Mouse (Mus musculus) embryonic facial prominence, embryonic 13.5 days (tissue): ENCODE measurements around the gene Irf3. TPM values are rescaled to one million over a fixed set of nuclear protein-coding genes. Genes with fewer than 3 reads are reported as not detected.

Source experiments
- ATAC-seq: fragments of 200-750 bp; cut with Nextera tagmentation; 2 replicates; pipeline ENCODE4 v1.8.0; 2017; ENCODE audit warnings: low read depth; ENCODE audit not compliant: insufficient number of reproducible peaks, insufficient read depth, low FRiP score, low TSS enrichment
- H3K27ac ChIP-seq: fragments of 300-500 bp; sonication (generic); 2 replicates; pipeline ENCODE4 v1.5.1; 2015; ENCODE audit warnings: moderate library complexity, mild to moderate bottlenecking, inconsistent platforms
- H3K27me3 ChIP-seq: fragments of 300-500 bp; sonication (generic); 2 replicates; pipeline ENCODE4 v1.6.1; 2015; ENCODE audit warnings: mild to moderate bottlenecking, inconsistent platforms
- H3K36me3 ChIP-seq: fragments of 300-500 bp; sonication (generic); 2 replicates; pipeline ENCODE4 v1.6.1; 2015; ENCODE audit warnings: mild to moderate bottlenecking, inconsistent platforms
- H3K4me1 ChIP-seq: fragments of 300-500 bp; sonication (generic); 2 replicates; pipeline ENCODE4 v1.6.1; 2015; ENCODE audit warnings: inconsistent platforms
- H3K4me2 ChIP-seq: fragments of 300-500 bp; sonication (generic); 2 replicates; pipeline ENCODE4 v1.6.1; 2015; ENCODE audit warnings: moderate library complexity, mild to moderate bottlenecking, inconsistent platforms
- H3K4me3 ChIP-seq: fragments of 300-500 bp; sonication (generic); 2 replicates; pipeline ENCODE4 v1.5.1; 2015; ENCODE audit warnings: mild to moderate bottlenecking, inconsistent platforms
- H3K9ac ChIP-seq: fragments of 300-500 bp; sonication (generic); 2 replicates; pipeline ENCODE4 v1.6.1; 2015; ENCODE audit warnings: mild to moderate bottlenecking, inconsistent platforms
- H3K9me3 ChIP-seq: fragments of 300-500 bp; sonication (generic); 2 replicates; pipeline ENCODE4 v1.6.1; 2016; ENCODE audit warnings: inconsistent platforms
- WGBS: fragments of 180-500 bp; shearing (Covaris S2); methylation state at CpG from one replicate; pipeline ENCODE4 v1.1.7; 2015; ENCODE audit warnings: mixed read lengths; 5-methylcytosine and 5-hydroxymethylcytosine counted together
- polyA plus RNA-seq: library from polyadenylated mRNA; unstranded; fragments of >200 nt; fragmentation: Nextera tagmentation; extraction: Ambion mirVana; gene quantifications from 2 replicates; pipeline ENCODE4 v1.2.1, GENCODE M21; 2015

Irf3 gene
- polyA plus RNA-seq, 1 experiment from 2014 or later: 99.7 TPM

GRCm38 (mm10) chr7:44975117-44975419, 22.4 kb upstream of the Irf3 start:
- Histone ChIP-seq H3K36me3 (peaks cover 50% of the 10 kb centered on the region), H3K4me3 (peak overlapping the region; percentile 60), H3K9me3 (no peaks in the 10 kb centered on the region), H3K27ac (peak overlapping the region; percentile 69), H3K27me3 (no peaks in the 10 kb centered on the region), H3K4me1 (peaks cover 32% of the 10 kb centered on the region), H3K9ac (peak overlapping the region; percentile 32; the same call in 1 of the 2 replicates), H3K4me2 (peak overlapping the region; percentile 79)
- ATAC-seq: no peak
- 19% methylated on average over 6 of the region's 6 CpGs for WGBS

DNA sequence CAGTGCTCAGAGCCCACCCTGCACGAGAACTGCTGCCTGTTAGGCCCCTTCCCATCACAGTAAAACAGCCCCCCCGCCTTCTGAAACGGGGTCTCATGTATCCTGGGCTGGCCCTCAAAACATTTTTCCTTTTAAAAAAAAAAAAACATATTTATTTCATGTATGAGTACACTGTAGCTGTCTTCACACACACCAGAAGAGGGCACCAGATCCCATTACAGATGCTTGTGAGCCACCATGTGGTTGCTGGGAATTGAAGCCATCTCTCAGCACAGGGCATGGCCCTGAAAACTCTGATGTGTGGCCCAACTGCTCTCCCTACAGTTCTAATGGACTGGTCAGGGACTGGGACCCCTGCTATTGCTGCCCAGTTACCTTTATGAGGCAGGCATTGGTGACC, 19.1 kb upstream of the Irf3 start:
- peaks cover 18% of the 10 kb centered on the region for H3K4me1 ChIP-seq
- H3K9me3 ChIP-seq: no peaks in the 10 kb centered on the region
- ATAC-seq: no peak
- no peak overlapping the region for H3K4me3 ChIP-seq
- H3K27ac ChIP-seq: no peak overlapping the region
- H3K27me3 ChIP-seq: no peaks in the 10 kb centered on the region
- H3K36me3 ChIP-seq: peaks cover 77% of the 10 kb centered on the region
- no peak overlapping the region for H3K4me2 ChIP-seq
- 90% methylated on average over 3 of the region's 3 CpGs for WGBS
- no peak overlapping the region for H3K9ac ChIP-seq

- WGBS: 95% methylated on average over 8 of the region's 8 CpGs
- Histone ChIP-seq H3K9me3 (no peaks in the 10 kb centered on the region), H3K4me1 (peaks cover 22% of the 10 kb centered on the region), H3K4me3 (no peak overlapping the region), H3K36me3 (peaks cover 68% of the 10 kb centered on the region), H3K27me3 (no peaks in the 10 kb centered on the region), H3K4me2 (no peak overlapping the region), H3K9ac (no peak overlapping the region), H3K27ac (no peak overlapping the region)
- ATAC-seq: no peak
These were observed 15.9 kb upstream of the Irf3 start for GRCm38 (mm10) chr7:44981539-44981938.

- no peak for ATAC-seq
- Histone ChIP-seq H3K27me3 (no peaks in the 10 kb centered on the region), H3K4me1 (peaks cover 27% of the 10 kb centered on the region), H3K4me3 (peak overlapping the region; percentile 10; the same call in 1 of the 2 replicates), H3K9me3 (no peaks in the 10 kb centered on the region), H3K4me2 (no peak overlapping the region), H3K9ac (no peak overlapping the region), H3K36me3 (peaks cover 52% of the 10 kb centered on the region), H3K27ac (no peak overlapping the region)
- 34% methylated on average over 6 of the region's 6 CpGs for WGBS
These were observed 14.4 kb upstream of the Irf3 start for GRCm38 (mm10) chr7:44983085-44983484.

DNA sequence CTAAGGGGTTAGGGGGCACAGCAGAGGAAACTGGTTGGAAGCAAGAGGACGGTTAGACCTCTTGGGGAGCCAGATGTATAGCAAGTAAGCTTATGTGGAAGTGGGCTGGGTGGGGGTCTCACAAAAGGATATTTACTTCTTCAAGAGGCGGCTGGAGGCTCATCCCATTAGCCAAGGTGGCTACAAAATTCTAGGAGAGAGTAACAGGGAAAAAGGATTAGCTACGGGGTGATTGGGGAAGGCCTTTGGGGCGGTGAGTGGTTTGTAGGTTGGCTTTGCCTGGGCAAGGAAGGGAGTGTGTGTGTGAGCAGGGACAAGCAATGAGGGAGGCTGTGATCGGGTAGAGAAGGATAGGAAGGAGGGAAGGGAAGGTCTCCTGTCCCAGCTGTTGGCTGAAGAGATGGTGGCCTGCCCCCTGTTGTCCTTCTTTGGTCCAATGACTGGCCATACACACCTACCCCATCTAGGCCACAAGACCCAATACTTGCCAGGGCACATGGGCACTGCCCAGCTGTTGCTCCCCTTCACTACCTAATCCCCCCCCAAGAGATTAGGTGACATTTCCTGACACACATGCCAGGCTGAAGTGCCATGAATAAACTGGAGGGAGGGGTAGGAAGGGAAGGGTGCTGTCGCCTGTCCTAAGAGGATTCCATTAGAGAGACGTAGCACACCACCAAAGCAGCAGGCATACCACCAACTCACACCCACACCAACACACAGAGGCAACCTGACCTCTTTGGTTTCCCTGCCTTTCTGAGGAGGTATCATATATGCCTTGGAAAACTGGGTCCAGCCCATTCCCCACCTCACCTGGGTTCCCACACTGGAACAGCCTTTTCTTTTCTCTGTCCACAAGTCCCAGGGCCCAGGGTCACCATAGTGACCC, 13.3 kb upstream of the Irf3 start:
- H3K36me3 ChIP-seq: peaks cover 43% of the 10 kb centered on the region
- H3K27ac ChIP-seq: 0 out of 2 replicates have a peak overlapping the region, but pooled peaks have one; percentile 11
- WGBS: 67% methylated on average over 7 of the region's 7 CpGs
- no peaks in the 10 kb centered on the region for H3K9me3 ChIP-seq
- H3K4me1 ChIP-seq: peaks cover 33% of the 10 kb centered on the region
- H3K4me3 ChIP-seq: peak overlapping the region; percentile 97
- ATAC-seq: no peak
- H3K4me2 ChIP-seq: peak overlapping the region; percentile 67
- no peaks in the 10 kb centered on the region for H3K27me3 ChIP-seq
- peak overlapping the region; percentile 99 for H3K9ac ChIP-seq

DNA sequence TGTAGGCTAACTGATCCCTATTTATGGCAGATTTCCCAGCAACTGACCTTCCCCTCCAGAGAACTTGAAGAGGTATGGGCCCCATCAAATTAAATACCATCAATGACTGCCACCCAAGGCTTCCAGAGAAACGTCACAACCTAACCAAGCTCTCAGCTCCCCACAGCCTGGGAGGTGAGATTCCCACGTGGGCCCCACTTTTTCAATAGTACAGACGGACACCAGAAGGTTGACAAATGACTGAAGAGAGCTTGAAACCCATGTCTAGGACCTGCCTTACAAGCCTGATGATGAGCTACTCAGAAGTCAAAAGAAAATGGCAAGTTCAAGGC, 12.6 kb upstream of the Irf3 start:
- Histone ChIP-seq H3K36me3 (peaks cover 43% of the 10 kb centered on the region), H3K27ac (no peak overlapping the region), H3K4me2 (peak overlapping the region; percentile 67), H3K4me1 (peaks cover 33% of the 10 kb centered on the region), H3K27me3 (no peaks in the 10 kb centered on the region), H3K4me3 (peak overlapping the region; percentile 97), H3K9me3 (no peaks in the 10 kb centered on the region), H3K9ac (peak overlapping the region; percentile 99; the same call in 1 of the 2 replicates)
- 39% methylated on average over 3 of the region's 3 CpGs for WGBS
- ATAC-seq: no peak

DNA sequence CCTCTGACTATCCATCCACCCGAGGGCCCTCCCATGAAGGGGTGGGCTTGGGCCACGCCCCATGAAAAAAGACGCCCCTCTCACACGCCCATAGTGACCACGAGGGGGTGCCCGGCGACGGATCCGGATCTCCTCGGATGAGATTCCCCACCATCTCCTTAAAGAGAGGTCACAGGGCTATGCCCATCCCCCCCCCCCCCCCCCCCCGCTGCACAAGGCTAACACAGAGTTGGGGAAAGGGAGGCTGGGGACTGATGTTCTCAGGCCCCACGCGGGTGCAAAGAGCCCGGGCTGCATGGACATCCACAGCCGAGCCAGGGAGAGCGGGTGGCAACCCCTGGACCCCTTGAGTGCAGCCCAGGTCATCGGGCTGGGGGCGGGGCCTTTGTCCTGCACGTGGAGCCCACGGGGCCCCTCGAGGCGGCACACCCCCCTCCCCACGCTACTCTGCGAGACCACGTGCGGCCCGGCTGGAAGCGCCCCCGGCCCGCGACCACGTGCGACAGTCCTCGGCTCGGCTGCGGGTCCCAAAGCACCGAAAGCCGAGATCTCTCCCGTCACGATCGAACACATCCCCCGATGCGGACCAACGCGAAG, 11.8 kb upstream of the Irf3 start:
- peak; percentile 5; the same call in 1 of the 2 replicates for ATAC-seq
- no peaks in the 10 kb centered on the region for H3K9me3 ChIP-seq
- no peaks in the 10 kb centered on the region for H3K27me3 ChIP-seq
- H3K27ac ChIP-seq: peak overlapping the region; percentile 95
- H3K4me3 ChIP-seq: peak overlapping the region; percentile 97
- peak overlapping the region; percentile 67 for H3K4me2 ChIP-seq
- peak overlapping the region; percentile 99 for H3K9ac ChIP-seq
- peaks cover 33% of the 10 kb centered on the region for H3K4me1 ChIP-seq
- WGBS: under 1% methylated on average over 44 of the region's 45 CpGs
- H3K36me3 ChIP-seq: peaks cover 43% of the 10 kb centered on the region

DNA sequence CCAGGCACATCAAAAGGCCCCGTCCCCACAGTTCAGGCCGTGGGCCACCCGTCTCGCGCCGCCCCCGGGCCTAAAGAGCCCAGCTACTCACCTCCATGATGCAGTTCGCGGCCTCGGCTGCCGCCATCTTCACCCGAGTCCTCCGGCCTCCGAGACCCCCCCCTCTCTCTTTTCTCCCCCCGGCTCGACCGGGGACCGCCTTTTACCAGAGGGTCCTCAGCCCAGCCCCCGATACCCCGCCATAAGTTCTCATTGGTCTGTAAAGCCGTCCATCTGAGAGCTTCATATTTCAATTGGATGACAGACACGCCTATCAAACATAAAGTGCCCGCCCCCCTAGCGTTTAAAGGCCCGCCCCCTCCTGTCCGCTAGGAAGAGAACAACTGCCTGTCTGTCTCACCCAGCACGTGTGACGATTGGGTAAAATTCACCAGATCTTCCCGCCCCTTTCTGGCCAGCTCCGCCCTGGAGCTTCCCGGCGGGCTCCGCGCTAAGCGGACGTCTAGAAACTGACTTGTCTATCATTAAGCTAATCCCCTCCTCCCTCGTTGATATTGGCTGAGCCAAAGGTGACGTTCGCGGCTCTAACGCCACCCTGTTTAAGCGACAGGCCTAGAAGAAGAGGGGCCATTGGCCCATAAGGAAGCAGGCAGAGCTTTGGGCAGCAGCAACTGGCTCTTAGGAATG, 11.1 kb upstream of the Irf3 start, which contains the start of gene Prmt1:
TSS of gene Prmt1 (minus strand) at position 377 of the 687 bp plus-strand sequence.
- ATAC-seq: peak; percentile 96
- under 1% methylated on average over 42 of the region's 42 CpGs for WGBS
- Histone ChIP-seq H3K9ac (peak within 1 kb of the TSS; percentile 99), H3K9me3 (no peaks in the 10 kb centered on the region), H3K4me2 (peak within 1 kb of the TSS; percentile 67), H3K27me3 (no peaks in the 10 kb centered on the region), H3K36me3 (peaks cover 41% of the 10 kb centered on the region), H3K4me3 (peak within 1 kb of the TSS; percentile 97), H3K27ac (peak within 1 kb of the TSS; percentile 96), H3K4me1 (peaks cover 33% of the 10 kb centered on the region)

DNA sequence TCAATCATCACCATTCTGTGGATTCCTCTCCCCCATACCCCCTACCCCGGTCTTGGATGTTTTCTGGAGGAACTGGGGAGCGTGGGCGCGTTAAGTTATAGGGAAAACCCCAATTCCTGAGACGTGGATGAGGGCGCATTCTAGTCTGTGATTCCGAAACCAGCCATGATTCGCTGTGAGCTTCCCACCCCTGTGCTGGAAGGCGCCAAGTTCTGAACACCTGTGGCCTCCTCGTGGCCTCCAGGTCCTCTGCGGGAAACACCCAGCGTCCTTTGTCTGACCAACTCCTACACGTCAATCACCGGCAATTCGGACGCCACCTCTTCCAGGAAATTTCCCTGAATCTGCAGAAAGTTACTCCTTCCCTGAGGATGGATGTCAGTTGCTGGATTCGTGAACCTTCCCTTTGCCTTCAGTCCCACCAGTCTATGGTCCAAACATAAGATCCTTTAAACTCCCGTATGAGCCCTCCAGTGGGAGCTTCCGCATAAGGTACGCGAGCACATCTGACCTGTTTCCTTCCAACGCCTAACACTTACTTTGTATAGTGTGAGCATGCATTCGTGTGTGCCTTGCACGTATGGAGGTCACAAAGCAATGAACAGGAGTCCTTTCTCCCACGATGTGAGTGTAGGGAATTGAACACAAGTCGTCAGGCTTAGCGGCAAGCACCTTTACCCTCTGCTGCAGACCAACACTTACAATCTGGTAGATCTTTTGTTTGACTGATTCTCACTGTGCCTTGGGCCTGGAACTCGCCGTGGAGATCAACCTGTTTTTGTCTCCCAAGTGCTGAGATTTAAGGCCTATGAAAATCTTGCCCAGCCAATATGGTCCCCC, 10.3 kb upstream of the Irf3 start:
- no peak for ATAC-seq
- Histone ChIP-seq H3K36me3 (peaks cover 41% of the 10 kb centered on the region), H3K27me3 (no peaks in the 10 kb centered on the region), H3K27ac (peak overlapping the region; percentile 96), H3K4me1 (peaks cover 33% of the 10 kb centered on the region), H3K9me3 (no peaks in the 10 kb centered on the region), H3K9ac (peak overlapping the region; percentile 89), H3K4me2 (peak overlapping the region; percentile 67), H3K4me3 (peak overlapping the region; percentile 97)
- WGBS: under 1% methylated on average over 29 of the region's 29 CpGs

- Histone ChIP-seq H3K36me3 (peaks cover 66% of the 10 kb centered on the region), H3K9ac (peak overlapping the region; percentile 92), H3K27me3 (no peaks in the 10 kb centered on the region), H3K4me1 (peaks cover 27% of the 10 kb centered on the region), H3K4me3 (peak overlapping the region; percentile 73), H3K27ac (peak overlapping the region; percentile 89), H3K4me2 (peak overlapping the region; percentile 95), H3K9me3 (no peaks in the 10 kb centered on the region)
- no peak for ATAC-seq
- 15% methylated on average over 10 of the region's 10 CpGs for WGBS
These were observed 776 bp upstream of the Irf3 start for GRCm38 (mm10) chr7:44996672-44997071.

DNA sequence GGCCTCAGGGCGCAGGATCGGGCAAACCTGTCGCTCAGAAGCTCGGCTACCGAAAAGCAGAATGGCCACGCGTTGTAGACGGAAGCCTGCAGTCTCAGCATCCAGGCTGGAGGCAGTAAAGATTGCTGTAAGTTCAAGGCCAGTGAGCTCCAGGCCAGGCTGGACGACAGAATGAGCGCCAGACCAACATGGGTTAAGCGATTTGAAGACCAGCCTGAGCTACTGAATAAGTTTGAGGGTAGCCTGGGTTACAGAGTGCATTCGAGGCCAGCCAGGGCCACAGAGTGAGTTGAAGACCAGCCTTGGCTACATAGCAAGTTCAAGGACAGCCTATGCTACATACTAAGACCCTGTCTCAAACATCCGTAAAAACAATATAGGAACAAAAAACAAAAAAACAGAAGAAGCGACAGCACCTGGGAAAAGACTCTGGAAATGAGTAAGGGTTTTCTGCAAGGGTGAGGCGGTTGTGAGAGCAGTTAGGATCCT, 536 bp downstream of the Irf3 start:
- H3K9me3 ChIP-seq: no peaks in the 10 kb centered on the region
- peaks cover 27% of the 10 kb centered on the region for H3K4me1 ChIP-seq
- peak overlapping the region; percentile 89 for H3K27ac ChIP-seq
- ATAC-seq: no peak
- H3K27me3 ChIP-seq: no peaks in the 10 kb centered on the region
- 2% methylated on average over 15 of the region's 15 CpGs for WGBS
- H3K36me3 ChIP-seq: peaks cover 66% of the 10 kb centered on the region
- peak overlapping the region; percentile 73 for H3K4me3 ChIP-seq
- H3K4me2 ChIP-seq: peak overlapping the region; percentile 95
- peak overlapping the region; percentile 92 for H3K9ac ChIP-seq
